Mouse (Mus musculus) G1E (cell line): ENCODE measurements around the gene Id1.

Source experiments
- CTCF ChIP-seq: IDR thresholded peaks from 2 replicates; pipeline ENCODE4 v1.5.1; 2012; ENCODE audit warnings: low read depth, low read length, inconsistent platforms, mixed read lengths
- TAL1 ChIP-seq: conservative IDR thresholded peaks from 2 replicates; pipeline ENCODE4 v1.6.1; 2012; ENCODE audit warnings: low read depth, low read length, inconsistent platforms, mixed read lengths

GRCm38 (mm10) chr2:152758351-152758750 is 22.3 kb downstream of the Id1 start:
- TF ChIP-seq CTCF (no peak), TAL1 (no peak)
